Mouse (Mus musculus) liver, adult 2 months (tissue): ENCODE data around the gene Mtg2. TPM values are rescaled to one million over a fixed set of nuclear protein-coding genes. Genes with fewer than 3 reads are reported as not detected.

Experiments used
- DNase-seq: peaks from one replicate; pipeline ENCODE4 v3.0.0-alpha.2; 2011; ENCODE audit warnings: low read depth, low spot score; ENCODE audit errors: extremely low read depth
- H3K27ac ChIP-seq: fragments of 200-500 bp; replicated peaks from 2 replicates; pipeline ENCODE4 v1.5.1; 2012; ENCODE audit warnings: low read depth, mild to moderate bottlenecking, control low read depth, inconsistent platforms, low read length; ENCODE audit not compliant: insufficient read depth
- H3K27me3 ChIP-seq: fragments of 200-500 bp; 2 replicates; pipeline ENCODE4 v1.6.1; 2012; ENCODE audit warnings: mild to moderate bottlenecking, moderate library complexity, low read length, inconsistent platforms; ENCODE audit not compliant: control insufficient read depth, insufficient read depth
- H3K36me3 ChIP-seq: fragments of 200-500 bp; 2 replicates; pipeline ENCODE4 v1.6.1; 2012; ENCODE audit warnings: low read length, inconsistent platforms; ENCODE audit not compliant: control insufficient read depth, insufficient read depth
- H3K4me1 ChIP-seq: fragments of 200-500 bp; 2 replicates; pipeline ENCODE4 v1.6.1; 2011; ENCODE audit warnings: low read length; ENCODE audit not compliant: control insufficient read depth, insufficient read depth
- H3K4me3 ChIP-seq: fragments of 200-500 bp; 2 replicates; pipeline ENCODE4 v1.5.1; 2011; ENCODE audit warnings: low read depth, mild to moderate bottlenecking, control low read depth, low read length, moderate library complexity; ENCODE audit not compliant: insufficient read depth
- H3K79me2 ChIP-seq: fragments of 200-500 bp; 2 replicates; pipeline ENCODE4 v1.6.1; 2012; ENCODE audit warnings: inconsistent platforms, mild to moderate bottlenecking, low read length, moderate library complexity; ENCODE audit not compliant: control insufficient read depth, insufficient read depth
- H3K9ac ChIP-seq: fragments of 200-500 bp; 2 replicates; pipeline ENCODE4 v1.6.1; 2012; ENCODE audit warnings: low read depth, mild to moderate bottlenecking, control low read depth, inconsistent platforms, low read length
- CTCF ChIP-seq: fragments of 200-500 bp; IDR thresholded peaks from 2 replicates; pipeline ENCODE4 v1.5.1; 2011; ENCODE audit warnings: low read depth, low read length, control low read depth
- POLR2A ChIP-seq: fragments of 200-500 bp; IDR thresholded peaks from 2 replicates; pipeline ENCODE4 v1.6.1; 2011; ENCODE audit warnings: low read length, control low read depth; ENCODE audit not compliant: insufficient read depth; ENCODE audit errors: extremely low read depth
- WGBS: fragments of 180-500 bp; shearing (Covaris S2); methylation state at CpG from one replicate; pipeline ENCODE4 v1.1.7; 2018; 5-methylcytosine and 5-hydroxymethylcytosine counted together
- polyA plus RNA-seq: library from polyadenylated mRNA; depleted of rRNA; stranded (reverse); fragments of >200 nt; gene quantifications from 2 replicates; pipeline ENCODE4 v1.2.3, GENCODE M21; 2012
- total RNA-seq: library from RNA; depleted of rRNA; stranded (reverse); fragments of >200 nt; gene quantifications from 2 replicates; pipeline ENCODE4 v1.2.3, GENCODE M21; 2014

Gene Mtg2
- total and polyA plus RNA-seq, 2 experiments: 17.8 to 19.6 TPM

GRCm38 (mm10) chr2:180083063-180083462, 12.7 kb downstream of the Mtg2 start:
- H3K79me2 ChIP-seq: no peaks in the 10 kb centered on the region
- no peak for DNase-seq
- H3K4me3 ChIP-seq: no peak overlapping the region
- no peak overlapping the region for H3K27ac ChIP-seq
- no peaks in the 10 kb centered on the region for H3K4me1 ChIP-seq
- H3K9ac ChIP-seq: no peak overlapping the region
- 95% methylated on average over 10 of the region's 10 CpGs for WGBS
- peaks cover 14% of the 10 kb centered on the region; the same call in 1 of the 2 replicates for H3K36me3 ChIP-seq
- no peak for TF ChIP-seq POLR2A
- no peak for TF ChIP-seq CTCF
- H3K27me3 ChIP-seq: no peaks in the 10 kb centered on the region

DNA sequence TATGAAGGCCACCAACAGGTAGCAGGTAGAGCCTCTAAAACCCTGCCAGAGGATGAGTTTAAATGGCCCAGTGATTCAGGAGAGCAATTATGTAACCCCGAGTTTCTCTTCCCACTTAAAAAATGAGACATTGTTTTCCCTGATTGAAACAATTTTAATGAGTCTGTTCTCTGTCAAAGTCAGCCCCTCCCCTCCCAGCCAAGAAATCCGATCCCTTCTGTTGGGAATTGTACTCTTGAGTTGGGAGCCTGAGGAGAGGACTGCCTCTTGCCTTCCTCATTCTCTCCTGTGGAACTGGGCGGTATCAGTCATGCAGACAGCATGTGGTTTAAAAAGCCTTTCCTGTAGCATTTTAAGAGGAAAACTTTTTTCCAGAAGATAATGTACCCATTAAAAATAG, 14.2 kb downstream of the Mtg2 start:
- H3K4me3 ChIP-seq: no peak overlapping the region
- H3K27ac ChIP-seq: no peak overlapping the region
- peaks cover 9% of the 10 kb centered on the region; the same call in 1 of the 2 replicates for H3K36me3 ChIP-seq
- WGBS: 82% methylated on average over 3 of the region's 3 CpGs
- no peaks in the 10 kb centered on the region for H3K79me2 ChIP-seq
- no peak overlapping the region for H3K9ac ChIP-seq
- no peaks in the 10 kb centered on the region for H3K27me3 ChIP-seq
- DNase-seq: no peak
- TF ChIP-seq CTCF (no peak), POLR2A (no peak)
- no peaks in the 10 kb centered on the region for H3K4me1 ChIP-seq

- peaks cover 5% of the 10 kb centered on the region; the same call in 1 of the 2 replicates for H3K36me3 ChIP-seq
- no peak overlapping the region for H3K27ac ChIP-seq
- no peak for DNase-seq
- 84% methylated on average over 16 of the region's 16 CpGs for WGBS
- no peak overlapping the region for H3K9ac ChIP-seq
- H3K79me2 ChIP-seq: no peaks in the 10 kb centered on the region
- no peaks in the 10 kb centered on the region for H3K4me1 ChIP-seq
- no peak overlapping the region for H3K4me3 ChIP-seq
- no peak for TF ChIP-seq POLR2A
- TF ChIP-seq CTCF: no peak
- no peaks in the 10 kb centered on the region for H3K27me3 ChIP-seq
These were observed 15.7 kb downstream of the Mtg2 start for GRCm38 (mm10) chr2:180085926-180086636.

- no peak for DNase-seq
- peaks cover 2% of the 10 kb centered on the region; the same call in 1 of the 2 replicates for H3K36me3 ChIP-seq
- no peak overlapping the region for H3K4me3 ChIP-seq
- no peak overlapping the region for H3K9ac ChIP-seq
- TF ChIP-seq CTCF: no peak
- TF ChIP-seq POLR2A: no peak
- H3K4me1 ChIP-seq: no peaks in the 10 kb centered on the region
- no peaks in the 10 kb centered on the region for H3K79me2 ChIP-seq
- H3K27me3 ChIP-seq: no peaks in the 10 kb centered on the region
- no peak overlapping the region for H3K27ac ChIP-seq
- WGBS: 92% methylated on average over 5 of the region's 5 CpGs
These were observed 16.2 kb downstream of the Mtg2 start for GRCm38 (mm10) chr2:180086637-180087027.

GRCm38 (mm10) chr2:180087472-180087871, 17.1 kb downstream of the Mtg2 start:
- Histone ChIP-seq H3K79me2 (no peaks in the 10 kb centered on the region), H3K36me3 (peaks cover 2% of the 10 kb centered on the region; the same call in 1 of the 2 replicates), H3K4me1 (no peaks in the 10 kb centered on the region), H3K4me3 (no peak overlapping the region), H3K27me3 (no peaks in the 10 kb centered on the region), H3K9ac (no peak overlapping the region), H3K27ac (no peak overlapping the region)
- 0 out of 2 replicates have a peak, but pooled peaks have one; percentile 2 for TF ChIP-seq CTCF
- no peak for TF ChIP-seq POLR2A
- WGBS: 85% methylated on average over 4 of the region's 4 CpGs
- DNase-seq: no peak

DNA sequence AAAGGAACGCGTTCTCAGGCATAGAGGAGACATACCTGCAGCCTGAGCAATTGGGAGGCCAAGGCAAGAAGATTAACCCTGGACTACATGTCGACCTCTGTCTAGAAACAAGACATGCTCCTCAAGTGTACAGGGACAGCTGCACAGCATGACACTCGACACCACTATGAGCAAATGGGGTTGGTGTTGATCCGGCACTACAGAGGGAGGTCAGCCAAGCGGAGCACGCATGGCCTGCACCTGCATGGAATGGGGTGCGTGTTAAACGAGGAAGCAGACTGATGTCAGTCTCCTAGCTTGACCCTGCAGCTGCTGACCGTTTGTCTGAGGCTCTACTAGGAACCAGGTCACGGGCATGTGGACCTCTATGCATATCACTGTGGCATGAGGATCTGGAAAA, 19.9 kb downstream of the Mtg2 start:
- no peak overlapping the region for H3K4me3 ChIP-seq
- no peaks in the 10 kb centered on the region for H3K4me1 ChIP-seq
- WGBS: 67% methylated on average over 11 of the region's 11 CpGs
- no peak for TF ChIP-seq POLR2A
- TF ChIP-seq CTCF: no peak
- no peaks in the 10 kb centered on the region for H3K36me3 ChIP-seq
- H3K79me2 ChIP-seq: no peaks in the 10 kb centered on the region
- no peaks in the 10 kb centered on the region for H3K27me3 ChIP-seq
- no peak overlapping the region for H3K27ac ChIP-seq
- no peak overlapping the region for H3K9ac ChIP-seq
- DNase-seq: no peak
